ENCODE assay signal across 36 mouse cellular contexts in the genomic region with DNA sequence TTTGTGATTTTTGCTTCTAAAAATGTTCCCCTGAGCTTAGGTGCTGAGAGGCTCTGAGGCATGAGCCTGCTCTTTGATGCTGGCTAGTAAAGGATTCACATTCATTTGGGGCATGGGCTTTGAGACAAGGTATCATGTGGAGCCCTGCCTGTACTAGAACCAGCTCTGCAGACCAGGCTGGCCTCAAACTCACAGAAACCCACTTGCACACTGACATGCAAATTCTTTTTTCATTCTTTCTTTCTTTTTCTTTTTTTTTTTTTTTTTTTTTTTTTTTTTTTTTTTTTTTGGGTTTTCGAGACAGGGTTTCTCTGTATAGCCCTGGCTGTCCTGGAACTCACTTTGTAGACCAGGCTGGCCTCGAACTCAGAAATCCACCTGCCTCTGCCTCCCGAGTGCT. TPM values are rescaled to one million over a fixed set of nuclear protein-coding genes. Genes with fewer than 3 reads are reported as not detected.
"Had no signal": no experiment of that assay in that cellular context is flagged by ENCODE, and none has a peak within 500 bp of the region (broad histone marks: within the 10 kb centered on the region; RNA-seq: fewer than 3 reads in every experiment).

No protein-coding gene starts in this region.

RNA-seq across cellular contexts. Expression of gene Ldlrad2, which starts 14.7 kb away (rescaled TPM):
- total RNA-seq: left cerebral cortex, postnatal 10 days; left cerebral cortex, postnatal 14 days; left cerebral cortex, postnatal 25 days; left cerebral cortex, postnatal 36 days; left cerebral cortex, postnatal 4 days; liver, adult 2 months; megakaryocyte progenitor cell, adult 5-6 weeks; megakaryocyte, adult 5-6 weeks; megakaryocyte-erythroid progenitor cell, adult 5-6 weeks; midbrain, postnatal 0 days; monocyte, adult 5-6 weeks had no signal
- polyA plus RNA-seq: limb, embryonic 10.5 days; limb, embryonic 11.5 days; limb, embryonic 12.5 days; limb, embryonic 13.5 days; limb, embryonic 14.5 days; liver, adult 2 months; liver, embryonic 11.5 days; liver, embryonic 12.5 days; liver, embryonic 13.5 days; liver, embryonic 14.5 days; liver, embryonic 15.5 days; liver, embryonic 16.5 days; liver, postnatal 0 days; lung, adult 2 months; lung, embryonic 14.5 days; lung, embryonic 16.5 days; macrophage; midbrain, embryonic 10.5 days; midbrain, embryonic 11.5 days; midbrain, embryonic 12.5 days; midbrain, embryonic 14.5 days; midbrain, embryonic 15.5 days; midbrain, embryonic 16.5 days; myocyte; neural tube, embryonic 11.5 days; neural tube, embryonic 12.5 days had no signal
